In genomic region chr10:25317665-25318064, GRCm38 (mm10) we compare ENCODE assay signal across 18 mouse cellular contexts. TPM values are rescaled to one million over a fixed set of nuclear protein-coding genes. Genes with fewer than 3 reads are reported as not detected.
DNase-seq lines count a peak whose midpoint lies in the region; ATAC-seq and TF ChIP-seq lines count a peak whose summit lies in the region.
"Had no signal": no experiment of that assay in that cellular context is flagged by ENCODE, and none has a peak within 500 bp of the region (broad histone marks: within the 10 kb centered on the region; RNA-seq: fewer than 3 reads in every experiment).

No protein-coding gene starts in this region.

- no peak for TF ChIP-seq CTCF in lung, postnatal 0 days (IDR thresholded peaks at IDR 0.05)
- no peak for TF ChIP-seq CTCF in lung, adult 2 months (IDR thresholded peaks at IDR 0.05; ENCODE audit: insufficient read depth, low read length)

- H3K4me1 ChIP-seq in hindbrain, embryonic 13.5 days (replicated peaks), result peaks cover 5% of the 10 kb centered on the region; the same call in 1 of the 2 replicates
- H3K4me1 ChIP-seq in hindbrain, embryonic 12.5 days, result no peaks in the 10 kb centered on the region
- H3K4me1 ChIP-seq in lung, postnatal 0 days (ENCODE audit: insufficient read depth, low read depth, low read length), result no peaks in the 10 kb centered on the region
- H3K4me1 ChIP-seq in lung, adult 2 months (ENCODE audit: control insufficient read depth, insufficient read depth, low read length), result no peaks in the 10 kb centered on the region; the same call in none of the 2 replicates
- peaks cover 3% of the 10 kb centered on the region for H3K4me1 ChIP-seq in intestine, embryonic 16.5 days (ENCODE audit: control insufficient read depth, insufficient read depth, low read length)

- no peak for TF ChIP-seq POLR2A in lung, adult 2 months (IDR thresholded peaks at IDR 0.05; ENCODE audit: borderline replicate concordance, extremely low read depth, low read depth, low read length)

- 0 out of 2 replicates have a peak, but pooled peaks have one; percentile 24 for ATAC-seq in hindbrain, embryonic 13.5 days (ENCODE audit: low FRiP score)
- ATAC-seq in hindbrain, embryonic 12.5 days (ENCODE audit: low FRiP score), result no peak
- ATAC-seq in lung, postnatal 0 days, result 0 out of 2 replicates have a peak, but pooled peaks have one; percentile 21
- ATAC-seq in intestine, embryonic 16.5 days, result peak; percentile 64
- ATAC-seq: CD4-positive, CD25-positive, alpha-beta regulatory T cell, adult 4 months had no signal

- no peak overlapping the region for H3K4me2 ChIP-seq in hindbrain, embryonic 13.5 days
- H3K4me2 ChIP-seq in hindbrain, embryonic 12.5 days (replicated peaks), result no peak overlapping the region
- no peak overlapping the region for H3K4me2 ChIP-seq in lung, postnatal 0 days (replicated peaks; ENCODE audit: low read depth, low read length)
- no peak overlapping the region for H3K4me2 ChIP-seq in intestine, embryonic 16.5 days (ENCODE audit: low read depth, low read length)
- H3K4me2 ChIP-seq: limb, embryonic 15.5 days had no signal

- H3K9me3 ChIP-seq in hindbrain, embryonic 13.5 days, result no peaks in the 10 kb centered on the region
- H3K9me3 ChIP-seq in hindbrain, embryonic 12.5 days (replicated peaks), result no peaks in the 10 kb centered on the region
- no peaks in the 10 kb centered on the region for H3K9me3 ChIP-seq in lung, postnatal 0 days (ENCODE audit: low read length)
- H3K9me3 ChIP-seq in intestine, embryonic 16.5 days (ENCODE audit: control insufficient read depth, low read length), result no peaks in the 10 kb centered on the region
- H3K9me3 ChIP-seq: G1E; limb, embryonic 15.5 days had no signal

- H3K9ac ChIP-seq in hindbrain, embryonic 13.5 days, result no peak overlapping the region
- no peak overlapping the region for H3K9ac ChIP-seq in hindbrain, embryonic 12.5 days
- H3K9ac ChIP-seq in lung, postnatal 0 days (replicated peaks; ENCODE audit: low read depth), result no peak overlapping the region
- no peak overlapping the region for H3K9ac ChIP-seq in intestine, embryonic 16.5 days (ENCODE audit: low read depth, low read length)
- H3K9ac ChIP-seq: limb, embryonic 15.5 days had no signal

- no peak overlapping the region for H3K4me3 ChIP-seq in hindbrain, embryonic 13.5 days
- no peak overlapping the region for H3K4me3 ChIP-seq in hindbrain, embryonic 12.5 days
- no peak overlapping the region for H3K4me3 ChIP-seq in lung, postnatal 0 days (ENCODE audit: low read depth, low read length)
- no peak overlapping the region for H3K4me3 ChIP-seq in lung, adult 2 months (replicated peaks; ENCODE audit: extremely low read depth, low read depth, low read length)
- no peak overlapping the region for H3K4me3 ChIP-seq in intestine, embryonic 16.5 days (ENCODE audit: low read length)
- H3K4me3 ChIP-seq: limb, embryonic 15.5 days had no signal

- H3K36me3 ChIP-seq in hindbrain, embryonic 13.5 days, result no peaks in the 10 kb centered on the region
- no peaks in the 10 kb centered on the region for H3K36me3 ChIP-seq in hindbrain, embryonic 12.5 days
- H3K36me3 ChIP-seq in lung, postnatal 0 days (ENCODE audit: insufficient read depth, low read length), result no peaks in the 10 kb centered on the region
- H3K36me3 ChIP-seq in intestine, embryonic 16.5 days (ENCODE audit: control insufficient read depth, insufficient read depth, low read length), result no peaks in the 10 kb centered on the region
- H3K36me3 ChIP-seq: G1E; limb, embryonic 15.5 days had no signal

- H3K27me3 ChIP-seq in hindbrain, embryonic 13.5 days, result no peaks in the 10 kb centered on the region
- no peaks in the 10 kb centered on the region for H3K27me3 ChIP-seq in hindbrain, embryonic 12.5 days
- no peaks in the 10 kb centered on the region for H3K27me3 ChIP-seq in lung, postnatal 0 days (replicated peaks; ENCODE audit: insufficient read depth, low read length)
- H3K27me3 ChIP-seq in intestine, embryonic 16.5 days (replicated peaks; ENCODE audit: control insufficient read depth, insufficient read depth, low read length), result no peaks in the 10 kb centered on the region
- H3K27me3 ChIP-seq: limb, embryonic 15.5 days had no signal

- H3K27ac ChIP-seq in hindbrain, embryonic 13.5 days, result no peak overlapping the region
- H3K27ac ChIP-seq in hindbrain, embryonic 12.5 days, result no peak overlapping the region
- no peak overlapping the region for H3K27ac ChIP-seq in lung, postnatal 0 days (ENCODE audit: low read length)
- no peak overlapping the region for H3K27ac ChIP-seq in intestine, embryonic 16.5 days (ENCODE audit: low read length)
- H3K27ac ChIP-seq: limb, embryonic 15.5 days had no signal

- DNase-seq in lung, postnatal 0 days (ENCODE audit: low spot score), result no peak
- no peak for DNase-seq in lung, adult 2 months
- DNase-seq in lung, postnatal 36 days, result peak; percentile 58
- DNase-seq in layer of hippocampus, adult 8-10 months (ENCODE audit: low spot score in 2 of 2), result no peak
- DNase-seq: adrenal gland, adult 2 months; cerebellum, adult 11-12 months; cerebellum, postnatal 25 days; gastrocnemius, postnatal 10 days; heart, postnatal 14 days; layer of hippocampus, postnatal 36 days; retina, postnatal 1 day; thymus, postnatal 25 days had no signal

- no peak for TF ChIP-seq EP300 in lung, postnatal 0 days (IDR thresholded peaks at IDR 0.05)

RNA-seq across cellular contexts. Expression of gene Akap7, which starts 10.0 kb away (rescaled TPM):
- 28.1 and 31.5 TPM in 2 replicates for polyA plus RNA-seq in hindbrain, embryonic 13.5 days (2015; fragmentation: Nextera tagmentation; extraction: Ambion mirVana)
- polyA plus RNA-seq in hindbrain, embryonic 12.5 days (2016; fragmentation: Nextera tagmentation; extraction: Ambion mirVana), result 22.8 TPM in 2 replicates
- polyA plus RNA-seq in lung, postnatal 0 days (2015; fragmentation: Nextera tagmentation; extraction: Ambion mirVana), result 46.3 and 52.1 TPM in 2 replicates
- 5.6 and 12.2 TPM in 2 replicates for polyA plus RNA-seq in lung, adult 2 months (2012; rRNA removed)
- 27.6 and 32.1 TPM in 2 replicates for polyA plus RNA-seq in intestine, embryonic 16.5 days (2015; fragmentation: Nextera tagmentation; extraction: Ambion mirVana)
- 10 to 100 TPM; 49.6 to 57.7 (median 53.5) TPM for total RNA-seq in layer of hippocampus, adult 8-10 months (2022)
- polyA plus RNA-seq: G1E had no signal

RNA-seq across cellular contexts. Expression of gene Epb41l2, which starts 41.9 kb away (rescaled TPM):
- polyA plus RNA-seq in hindbrain, embryonic 13.5 days (2015; fragmentation: Nextera tagmentation; extraction: Ambion mirVana), result 23.7 and 24.9 TPM in 2 replicates
- polyA plus RNA-seq in hindbrain, embryonic 12.5 days (2016; fragmentation: Nextera tagmentation; extraction: Ambion mirVana), result 47.2 and 55.3 TPM in 2 replicates
- 48.2 and 54.2 TPM in 2 replicates for polyA plus RNA-seq in lung, postnatal 0 days (2015; fragmentation: Nextera tagmentation; extraction: Ambion mirVana)
- 85.4 and 132 TPM in 2 replicates for polyA plus RNA-seq in lung, adult 2 months (2012; rRNA removed)
- 34.6 and 34.7 TPM in 2 replicates for polyA plus RNA-seq in intestine, embryonic 16.5 days (2015; fragmentation: Nextera tagmentation; extraction: Ambion mirVana)
- 100 to 1,000 TPM in 2 of 4 experiments, 10 to 100 TPM in 2; 75.9 to 120 (median 95.5) TPM for total RNA-seq in layer of hippocampus, adult 8-10 months (2022)
- polyA plus RNA-seq: G1E had no signal
